In the genomic region with DNA sequence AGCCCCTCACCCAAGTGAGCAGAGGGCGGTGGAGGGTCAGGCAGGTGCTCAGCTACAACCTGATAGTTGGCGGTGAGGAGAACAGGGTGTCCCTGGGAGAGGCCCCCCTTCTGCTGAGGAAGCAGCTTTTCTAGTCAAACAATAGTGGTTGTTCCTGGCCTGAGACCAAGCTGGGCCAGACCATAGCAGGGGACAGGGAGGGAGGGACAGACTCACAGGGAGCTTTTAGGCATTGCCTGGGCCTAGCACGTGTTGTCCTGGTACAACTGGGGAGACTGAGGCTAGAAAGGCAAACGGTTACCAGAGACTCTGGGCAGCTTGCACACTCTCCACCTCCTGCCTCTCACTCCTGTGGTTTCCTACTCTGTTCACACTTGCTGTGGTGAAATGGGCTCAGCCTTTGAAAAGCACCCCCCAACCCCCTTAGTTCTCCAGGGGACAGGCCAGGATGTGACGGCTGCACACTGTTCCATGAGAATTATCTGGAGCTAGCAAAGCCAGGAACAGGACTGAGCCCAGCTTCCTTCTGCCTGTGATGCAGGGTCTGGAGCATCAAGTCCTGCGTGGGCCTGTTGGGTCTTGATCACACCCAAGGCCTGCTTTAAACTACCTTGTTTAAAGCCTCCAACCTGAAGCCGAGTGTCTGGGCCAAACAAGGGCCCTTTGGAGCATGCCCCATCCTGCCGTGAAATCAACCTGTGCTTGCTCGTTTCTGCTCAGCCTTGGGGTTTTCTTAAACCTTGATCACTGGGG, we compare ENCODE assay signal across 11 mouse cellular contexts. TPM values are rescaled to one million over a fixed set of nuclear protein-coding genes. Genes with fewer than 3 reads are reported as not detected.
DNase-seq lines count a peak whose midpoint lies in the region; ATAC-seq and TF ChIP-seq lines count a peak whose summit lies in the region.
"Had no signal": no experiment of that assay in that cellular context is flagged by ENCODE, and none has a peak within 500 bp of the region (broad histone marks: within the 10 kb centered on the region; RNA-seq: fewer than 3 reads in every experiment).

No protein-coding gene starts in this region.

- H3K36me3 ChIP-seq in hindbrain, postnatal 0 days (ENCODE audit: insufficient read depth, low read length) = peaks cover 37% of the 10 kb centered on the region
- H3K36me3 ChIP-seq in hindbrain, embryonic 14.5 days (replicated peaks; ENCODE audit: control insufficient read depth, insufficient read depth) = peaks cover 43% of the 10 kb centered on the region
- H3K36me3 ChIP-seq in embryonic facial prominence, embryonic 14.5 days (ENCODE audit: control insufficient read depth, insufficient read depth, low read length) = peaks cover 38% of the 10 kb centered on the region

- no peak for TF ChIP-seq POLR2A in cerebellum, adult 2 months (IDR thresholded peaks at IDR 0.05; ENCODE audit: borderline replicate concordance, insufficient read depth, low read length)

- peaks cover 4% of the 10 kb centered on the region; the same call in 1 of the 2 replicates for H3K4me1 ChIP-seq in hindbrain, postnatal 0 days (ENCODE audit: insufficient read depth, low read length)
- H3K4me1 ChIP-seq in hindbrain, embryonic 14.5 days (replicated peaks; ENCODE audit: control insufficient read depth, insufficient read depth, low read length) = 0 out of 2 replicates have a peak, but pooled peaks cover 7% of the 10 kb centered on the region
- no peaks in the 10 kb centered on the region for H3K4me1 ChIP-seq in embryonic facial prominence, embryonic 14.5 days (ENCODE audit: control insufficient read depth, insufficient read depth, low read length)
- no peaks in the 10 kb centered on the region for H3K4me1 ChIP-seq in cerebellum, adult 2 months (ENCODE audit: control insufficient read depth, insufficient read depth, low read length)

- TF ChIP-seq CTCF in hindbrain, postnatal 0 days (IDR thresholded peaks at IDR 0.05; ENCODE audit: low read depth) = no peak
- no peak for TF ChIP-seq CTCF in cerebellum, adult 2 months (IDR thresholded peaks at IDR 0.05; ENCODE audit: borderline replicate concordance, insufficient read depth, low read depth, low read length)

- no peak overlapping the region for H3K9ac ChIP-seq in hindbrain, postnatal 0 days (replicated peaks; ENCODE audit: low read length)
- no peak overlapping the region for H3K9ac ChIP-seq in hindbrain, embryonic 14.5 days
- H3K9ac ChIP-seq in embryonic facial prominence, embryonic 14.5 days (ENCODE audit: low read depth, low read length) = no peak overlapping the region

- H3K27me3 ChIP-seq in hindbrain, postnatal 0 days (ENCODE audit: insufficient read depth, low read length) = no peaks in the 10 kb centered on the region
- H3K27me3 ChIP-seq in hindbrain, embryonic 14.5 days (ENCODE audit: control insufficient read depth, insufficient read depth, low read length) = peaks cover 26% of the 10 kb centered on the region
- H3K27me3 ChIP-seq in embryonic facial prominence, embryonic 14.5 days (replicated peaks; ENCODE audit: control insufficient read depth, insufficient read depth, low read length) = peaks cover 4% of the 10 kb centered on the region; the same call in 1 of the 2 replicates
- H3K27me3 ChIP-seq in cerebellum, adult 2 months (ENCODE audit: control insufficient read depth, insufficient read depth, low read length) = no peaks in the 10 kb centered on the region

- ATAC-seq in hindbrain, postnatal 0 days = peak; percentile 52; the same call in 1 of the 2 replicates
- ATAC-seq in hindbrain, embryonic 14.5 days (ENCODE audit: low FRiP score) = no peak
- peak; percentile 27; the same call in 1 of the 2 replicates for ATAC-seq in embryonic facial prominence, embryonic 14.5 days (ENCODE audit: low read depth)
- peak; percentile 26 to 30; a peak in 3 of 4 replicates for ATAC-seq in hematopoietic stem cell, adult 5-6 weeks (replicated peaks in 1 of 2; ENCODE audit: insufficient read depth in 1 of 2, low FRiP score in 2 of 2, low TSS enrichment in 1 of 2, low read depth in 1 of 2, poor library complexity in 2 of 2, severe bottlenecking in 2 of 2)

- H3K4me3 ChIP-seq in hindbrain, postnatal 0 days (ENCODE audit: low read length) = no peak overlapping the region
- H3K4me3 ChIP-seq in hindbrain, embryonic 14.5 days (replicated peaks; ENCODE audit: low read length) = no peak overlapping the region
- no peak overlapping the region for H3K4me3 ChIP-seq in embryonic facial prominence, embryonic 14.5 days (ENCODE audit: low read depth, low read length)
- no peak overlapping the region for H3K4me3 ChIP-seq in cerebellum, adult 2 months (replicated peaks; ENCODE audit: insufficient read depth, low read depth, low read length)

- WGBS in hindbrain, postnatal 0 days = 68% methylated on average over 9 of the region's 9 CpGs
- 83% methylated on average over 9 of the region's 9 CpGs for WGBS in hindbrain, embryonic 14.5 days
- 64% methylated on average over 9 of the region's 9 CpGs for WGBS in embryonic facial prominence, embryonic 14.5 days
- 79% methylated on average over 9 of the region's 9 CpGs for WGBS in cerebellum, adult 2 months

- no peak for DNase-seq in hindbrain, postnatal 0 days (ENCODE audit: low spot score)
- no peak for DNase-seq in hindbrain, embryonic 14.5 days (ENCODE audit: low spot score)
- DNase-seq in embryonic facial prominence, embryonic 14.5 days (ENCODE audit: low spot score) = peak; percentile 78
- DNase-seq in lung, postnatal 14 days = peak; percentile 77
- no peak for DNase-seq in cerebellum, adult 2 months
- no peak for DNase-seq in frontal cortex, adult 2 months (ENCODE audit: extremely low spot score in 1 of 2, low spot score in 1 of 2)
- no peak for DNase-seq in embryo, embryonic 10.5 days (ENCODE audit: low spot score)

- H3K4me2 ChIP-seq in hindbrain, postnatal 0 days (ENCODE audit: low read depth, low read length) = no peak overlapping the region
- no peak overlapping the region for H3K4me2 ChIP-seq in hindbrain, embryonic 14.5 days (replicated peaks)
- H3K4me2 ChIP-seq in embryonic facial prominence, embryonic 14.5 days (ENCODE audit: low read depth, low read length) = no peak overlapping the region

- peak overlapping the region; percentile 38 for H3K27ac ChIP-seq in hindbrain, postnatal 0 days
- no peak overlapping the region for H3K27ac ChIP-seq in hindbrain, embryonic 14.5 days
- peak overlapping the region; percentile 74 for H3K27ac ChIP-seq in embryonic facial prominence, embryonic 14.5 days (replicated peaks; ENCODE audit: low read depth, low read length)
- no peak overlapping the region for H3K27ac ChIP-seq in cerebellum, adult 2 months (ENCODE audit: insufficient read depth, low read length)

- no peaks in the 10 kb centered on the region for H3K9me3 ChIP-seq in hindbrain, postnatal 0 days (ENCODE audit: low read length)
- H3K9me3 ChIP-seq in hindbrain, embryonic 14.5 days (ENCODE audit: control insufficient read depth, low read length) = 0 out of 2 replicates have a peak, but pooled peaks cover 5% of the 10 kb centered on the region
- H3K9me3 ChIP-seq in embryonic facial prominence, embryonic 14.5 days (ENCODE audit: control insufficient read depth, low read length) = no peaks in the 10 kb centered on the region
- H3K9me3 ChIP-seq: G1E had no signal

RNA-seq across cellular contexts. Expression of a gene that starts 1.6 kb away (rescaled TPM):
- 20.6 and 20.7 TPM in 2 replicates for total RNA-seq in hindbrain, postnatal 0 days (2014; rRNA removed)
- 10.6 and 12.4 TPM in 2 replicates for polyA plus RNA-seq in hindbrain, postnatal 0 days (2015; fragmentation: Nextera tagmentation; extraction: Ambion mirVana)
- polyA plus RNA-seq in hindbrain, embryonic 14.5 days (2014; fragmentation: Nextera tagmentation; extraction: Ambion mirVana) = 3.8 and 4.5 TPM in 2 replicates
- polyA plus RNA-seq in embryonic facial prominence, embryonic 14.5 days (2014; fragmentation: Nextera tagmentation; extraction: Ambion mirVana) = 11.5 and 12.7 TPM in 2 replicates
- 1.9 TPM in 2 replicates for total RNA-seq in hematopoietic stem cell, adult 5-6 weeks (2017)
- 5.1 and 5.6 TPM in 2 replicates for polyA plus RNA-seq in cerebellum, adult 2 months (2012; rRNA removed)
- 4.5 and 5.2 TPM in 2 replicates for polyA plus RNA-seq in frontal cortex, adult 2 months (2012; rRNA removed)

RNA-seq across cellular contexts. Expression of a gene that starts 19.8 kb away (rescaled TPM):
- 0.40 TPM in 1 of 2 replicates, not detected in the other for total RNA-seq in hindbrain, postnatal 0 days (2014; rRNA removed)
- polyA plus RNA-seq in hindbrain, postnatal 0 days (2015; fragmentation: Nextera tagmentation; extraction: Ambion mirVana) = 0.08 TPM in 1 of 2 replicates, not detected in the other
- polyA plus RNA-seq in hindbrain, embryonic 14.5 days (2014; fragmentation: Nextera tagmentation; extraction: Ambion mirVana) = not detected in 2 replicates
- 0.12 and 0.17 TPM in 2 replicates for polyA plus RNA-seq in embryonic facial prominence, embryonic 14.5 days (2014; fragmentation: Nextera tagmentation; extraction: Ambion mirVana)
- 20.2 and 22.8 TPM in 2 replicates for total RNA-seq in hematopoietic stem cell, adult 5-6 weeks (2017)
- polyA plus RNA-seq in cerebellum, adult 2 months (2012; rRNA removed) = 0.03 TPM in 1 of 2 replicates, not detected in the other
- 0.08 and 0.18 TPM in 2 replicates for polyA plus RNA-seq in frontal cortex, adult 2 months (2012; rRNA removed)
- total RNA-seq: left cerebral cortex, postnatal 14 days had no signal

RNA-seq across cellular contexts. Expression of a gene that starts 29.8 kb away (rescaled TPM):
- total RNA-seq in hindbrain, postnatal 0 days (2014; rRNA removed) = 59.1 and 60.8 TPM in 2 replicates
- polyA plus RNA-seq in hindbrain, postnatal 0 days (2015; fragmentation: Nextera tagmentation; extraction: Ambion mirVana) = 34.2 TPM in 2 replicates
- polyA plus RNA-seq in hindbrain, embryonic 14.5 days (2014; fragmentation: Nextera tagmentation; extraction: Ambion mirVana) = 23.7 and 25.6 TPM in 2 replicates
- 30.6 and 31.0 TPM in 2 replicates for polyA plus RNA-seq in embryonic facial prominence, embryonic 14.5 days (2014; fragmentation: Nextera tagmentation; extraction: Ambion mirVana)
- total RNA-seq in hematopoietic stem cell, adult 5-6 weeks (2017) = 9.6 and 13.6 TPM in 2 replicates
- 33.3 and 34.1 TPM in 2 replicates for polyA plus RNA-seq in cerebellum, adult 2 months (2012; rRNA removed)
- polyA plus RNA-seq in frontal cortex, adult 2 months (2012; rRNA removed) = 56.4 and 59.0 TPM in 2 replicates

RNA-seq across cellular contexts. Expression of a gene that starts 40.9 kb away (rescaled TPM):
- 0.21 and 0.22 TPM in 2 replicates for total RNA-seq in hindbrain, postnatal 0 days (2014; rRNA removed)
- polyA plus RNA-seq in hindbrain, postnatal 0 days (2015; fragmentation: Nextera tagmentation; extraction: Ambion mirVana) = 0.08 and 0.10 TPM in 2 replicates
- 0.29 TPM in 1 of 2 replicates, not detected in the other for polyA plus RNA-seq in hindbrain, embryonic 14.5 days (2014; fragmentation: Nextera tagmentation; extraction: Ambion mirVana)
- polyA plus RNA-seq in embryonic facial prominence, embryonic 14.5 days (2014; fragmentation: Nextera tagmentation; extraction: Ambion mirVana) = 0.57 and 0.67 TPM in 2 replicates
- total RNA-seq in hematopoietic stem cell, adult 5-6 weeks (2017) = 19.3 and 22.7 TPM in 2 replicates
- polyA plus RNA-seq in cerebellum, adult 2 months (2012; rRNA removed) = 0.15 and 0.41 TPM in 2 replicates
- polyA plus RNA-seq in frontal cortex, adult 2 months (2012; rRNA removed) = 0.36 TPM in 2 replicates
- polyA plus RNA-seq: neural tube, embryonic 14.5 days had no signal

RNA-seq across cellular contexts. Expression of a gene that starts 56.3 kb away (rescaled TPM):
- total RNA-seq in hindbrain, postnatal 0 days (2014; rRNA removed) = 41.9 and 45.4 TPM in 2 replicates
- polyA plus RNA-seq in hindbrain, postnatal 0 days (2015; fragmentation: Nextera tagmentation; extraction: Ambion mirVana) = 30.6 and 31.6 TPM in 2 replicates
- polyA plus RNA-seq in hindbrain, embryonic 14.5 days (2014; fragmentation: Nextera tagmentation; extraction: Ambion mirVana) = 49.3 and 54.7 TPM in 2 replicates
- 51.4 and 54.0 TPM in 2 replicates for polyA plus RNA-seq in embryonic facial prominence, embryonic 14.5 days (2014; fragmentation: Nextera tagmentation; extraction: Ambion mirVana)
- 34.0 and 48.0 TPM in 2 replicates for total RNA-seq in hematopoietic stem cell, adult 5-6 weeks (2017)
- polyA plus RNA-seq in cerebellum, adult 2 months (2012; rRNA removed) = 50.0 and 54.3 TPM in 2 replicates
- polyA plus RNA-seq in frontal cortex, adult 2 months (2012; rRNA removed) = 45.6 and 49.0 TPM in 2 replicates

Comparison
In these comparisons a context has a peak if more than half of its experiments do, and no peak if none do; other contexts are left out.
1. H3K27ac ChIP-seq: peak in hindbrain, postnatal 0 days (single experiment) and embryonic facial prominence, embryonic 14.5 days (single experiment); none in hindbrain, embryonic 14.5 days (single experiment) and cerebellum, adult 2 months (single experiment).
2. DNase-seq: peak in embryonic facial prominence, embryonic 14.5 days (single experiment) and lung, postnatal 14 days (single experiment); none in hindbrain, postnatal 0 days (single experiment), hindbrain, embryonic 14.5 days (single experiment), cerebellum, adult 2 months (0 of 2), frontal cortex, adult 2 months (0 of 2) and embryo, embryonic 10.5 days (single experiment).